Mouse (Mus musculus): Measurements from ENCODE around the gene Mob3a. TPM values are rescaled to one million over a fixed set of nuclear protein-coding genes. Genes with fewer than 3 reads are reported as not detected.
"Not testable (repeated sequence)": the region's sequence is repeated elsewhere in the genome, so short reads cannot be mapped to it uniquely, and the experiment has no call there.

Mob3a gene
- polyA plus RNA-seq, 1 experiment from 2014 or later: 31.6 TPM

DNA sequence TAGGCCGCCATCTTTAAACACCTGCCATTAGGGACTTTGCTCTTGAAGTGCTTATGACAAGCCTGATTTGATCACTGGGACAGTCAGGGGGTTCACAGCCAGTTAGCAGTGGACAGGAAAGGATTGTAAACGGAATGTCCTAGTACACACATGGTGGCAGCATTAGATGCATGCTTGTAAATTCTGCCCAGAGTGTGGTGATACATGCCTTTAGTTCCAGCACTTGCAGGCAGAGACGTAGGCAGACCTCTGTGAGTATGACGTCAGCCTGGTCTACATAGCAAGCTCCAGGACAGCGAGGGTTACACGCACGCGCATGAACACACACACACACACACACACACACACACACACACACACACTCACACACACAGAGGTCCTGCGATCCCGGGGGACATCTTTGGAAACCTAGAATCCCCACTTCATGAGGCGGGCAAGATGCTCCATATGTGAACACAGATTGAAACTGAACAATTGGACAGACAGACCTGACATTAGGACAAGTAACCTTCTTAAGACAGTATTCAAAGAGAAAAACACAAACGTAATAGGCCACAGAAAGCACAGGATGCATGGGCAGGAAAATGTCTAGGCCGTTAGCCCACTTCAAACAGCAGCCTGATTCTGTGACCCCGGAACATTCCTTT, 43.5 kb downstream of the Mob3a start:
- H3K9me3 ChIP-seq (replicated peaks): no peaks in the 10 kb centered on the region
- no peaks in the 10 kb centered on the region for H3K36me3 ChIP-seq
- H3K27me3 ChIP-seq: no peaks in the 10 kb centered on the region
- no peak overlapping the region for H3K9ac ChIP-seq
- 84% methylated on average over 14 of the region's 14 CpGs for WGBS (ENCODE audit: insufficient replicate concordance)
- ATAC-seq (ENCODE audit: low read depth) (no peak), DNase-seq (no peak)
- H3K4me3 ChIP-seq (replicated peaks): no peak overlapping the region
- peaks cover 66% of the 10 kb centered on the region for H3K4me1 ChIP-seq (replicated peaks)
- H3K4me2 ChIP-seq: 0 out of 2 replicates have a peak overlapping the region, but pooled peaks have one; percentile 50
- peak overlapping the region; percentile 88 for H3K27ac ChIP-seq

DNA sequence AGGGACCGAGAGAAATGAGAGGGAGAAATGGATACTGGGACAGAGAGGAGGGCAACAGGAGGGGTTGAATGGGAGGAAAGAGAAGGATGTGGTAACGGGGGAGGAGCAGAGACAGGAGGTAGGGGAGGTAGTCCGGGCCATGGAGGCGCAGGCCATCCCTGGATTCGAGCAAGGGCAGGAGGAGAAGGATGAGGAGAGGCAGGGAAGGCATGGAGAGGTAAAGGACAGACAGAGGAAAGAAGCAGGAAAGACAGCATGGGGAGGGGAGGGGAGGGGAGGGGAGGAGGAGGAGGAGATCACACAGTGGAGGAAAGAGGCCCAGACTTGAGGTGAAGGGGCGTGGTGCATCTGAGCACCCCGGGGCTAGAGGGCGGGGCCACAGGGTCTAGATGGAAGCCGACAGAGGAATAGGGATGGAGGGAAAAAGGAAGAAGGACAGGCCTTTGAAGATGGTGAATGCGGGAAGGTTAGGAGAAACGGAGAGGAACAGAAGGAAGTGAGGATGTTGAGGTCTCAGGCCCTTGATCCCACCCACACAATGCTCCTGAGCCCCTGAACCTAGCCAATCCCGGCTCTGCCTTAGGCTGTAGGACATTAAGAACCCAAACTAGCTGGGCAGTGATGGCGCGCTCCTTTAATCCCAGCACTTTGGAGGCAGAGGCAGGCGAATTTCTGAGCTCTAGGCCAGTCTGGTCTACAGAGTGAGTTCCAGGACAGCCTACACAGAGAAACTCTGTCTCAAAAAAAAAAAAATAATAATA, 44.7 kb downstream of the Mob3a start, which contains the start of gene Btbd2:
Gene Btbd2, minus strand, starts transcription at position 209 of the 761 bp plus-strand sequence.
- ATAC-seq (ENCODE audit: low read depth): peak; percentile 61
- DNase-seq: peak; percentile 67
- WGBS (ENCODE audit: insufficient replicate concordance): 33% methylated on average over 15 of the region's 15 CpGs
- peak within 1 kb of the TSS; percentile 88 for H3K27ac ChIP-seq
- peak within 1 kb of the TSS; percentile 95 for H3K9ac ChIP-seq
- H3K4me2 ChIP-seq: peak within 1 kb of the TSS; percentile 93
- H3K36me3 ChIP-seq: no peaks in the 10 kb centered on the region
- H3K9me3 ChIP-seq (replicated peaks): no peaks in the 10 kb centered on the region
- no peaks in the 10 kb centered on the region for H3K27me3 ChIP-seq
- H3K4me3 ChIP-seq (replicated peaks): peak within 1 kb of the TSS; percentile 87
- H3K4me1 ChIP-seq (replicated peaks): peaks cover 61% of the 10 kb centered on the region

DNA sequence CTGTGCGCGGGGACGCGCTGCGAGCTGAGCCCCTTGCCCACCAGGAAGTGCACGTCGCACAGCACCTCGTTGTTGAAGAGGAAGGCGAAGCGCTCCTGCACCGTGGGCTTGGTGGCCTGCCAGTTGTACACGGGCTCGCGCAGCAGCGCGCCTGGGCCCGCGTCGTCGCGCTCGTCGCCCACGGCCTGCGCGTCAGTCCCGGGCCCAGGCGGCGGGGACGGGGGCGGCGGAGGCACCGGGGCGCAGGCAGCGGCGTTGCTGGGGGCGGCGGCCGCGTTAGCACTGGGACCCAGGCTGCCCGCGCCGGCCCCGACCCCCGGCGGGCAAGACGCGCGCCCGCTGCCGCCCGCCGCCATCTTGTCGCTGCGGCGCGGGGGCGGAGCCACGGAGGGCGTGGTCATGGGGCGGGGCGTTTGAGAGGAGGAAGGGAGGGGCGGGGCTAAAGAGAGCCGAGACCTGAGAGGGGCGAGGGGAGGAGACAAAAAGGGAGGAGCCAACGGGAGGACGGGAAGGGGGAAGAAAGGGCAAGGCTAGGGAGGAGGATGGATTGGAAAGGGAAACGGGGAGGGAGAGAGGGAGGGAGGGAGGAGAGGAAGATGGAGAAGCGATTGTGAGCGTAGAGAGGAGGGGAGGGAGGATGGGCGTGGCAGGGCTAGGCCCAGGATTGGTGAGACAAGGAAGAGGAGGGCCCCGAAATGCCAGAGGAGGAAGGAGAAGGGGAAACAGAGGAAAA, 45.5 kb downstream of the Mob3a start:
- peak; percentile 93 for DNase-seq
- peak overlapping the region; percentile 93 for H3K4me2 ChIP-seq
- WGBS (ENCODE audit: insufficient replicate concordance): under 1% methylated on average over 67 of the region's 72 CpGs
- peaks cover 59% of the 10 kb centered on the region for H3K4me1 ChIP-seq (replicated peaks)
- peak overlapping the region; percentile 88 for H3K27ac ChIP-seq
- no peaks in the 10 kb centered on the region for H3K9me3 ChIP-seq (replicated peaks)
- peak overlapping the region; percentile 95 for H3K9ac ChIP-seq
- ATAC-seq (ENCODE audit: low read depth): peak; percentile 66
- peak overlapping the region; percentile 87 for H3K4me3 ChIP-seq (replicated peaks)
- H3K36me3 ChIP-seq: no peaks in the 10 kb centered on the region
- no peaks in the 10 kb centered on the region for H3K27me3 ChIP-seq

GRCm38 (mm10) chr10:80655406-80656129, 46.2 kb downstream of the Mob3a start:
- ATAC-seq (ENCODE audit: low read depth): peak; percentile 24
- peak overlapping the region; percentile 88 for H3K27ac ChIP-seq
- H3K9me3 ChIP-seq (replicated peaks): no peaks in the 10 kb centered on the region
- no peaks in the 10 kb centered on the region for H3K36me3 ChIP-seq
- no peak for DNase-seq
- WGBS (ENCODE audit: insufficient replicate concordance): 4% methylated on average over 12 of the region's 12 CpGs
- peak overlapping the region; percentile 95 for H3K9ac ChIP-seq
- H3K4me1 ChIP-seq (replicated peaks): peaks cover 55% of the 10 kb centered on the region
- no peaks in the 10 kb centered on the region for H3K27me3 ChIP-seq
- peak overlapping the region; percentile 93 for H3K4me2 ChIP-seq
- H3K4me3 ChIP-seq (replicated peaks): peak overlapping the region; percentile 87

- Histone ChIP-seq H3K9me3 (replicated peaks) (no peaks in the 10 kb centered on the region), H3K4me2 (peak overlapping the region; percentile 93), H3K9ac (0 out of 2 replicates have a peak overlapping the region, but pooled peaks have one; percentile 95), H3K27me3 (no peaks in the 10 kb centered on the region), H3K4me1 (replicated peaks) (peaks cover 55% of the 10 kb centered on the region), H3K4me3 (replicated peaks) (peak overlapping the region; percentile 87; the same call in 1 of the 2 replicates), H3K27ac (no peak overlapping the region; the same call in 1 of the 2 replicates), H3K36me3 (no peaks in the 10 kb centered on the region)
- ATAC-seq (ENCODE audit: low read depth): no peak
- 83% methylated on average over 6 of the region's 6 CpGs for WGBS (ENCODE audit: insufficient replicate concordance)
- DNase-seq: no peak
These were observed 46.9 kb downstream of the Mob3a start for GRCm38 (mm10) chr10:80654866-80655265.

GRCm38 (mm10) chr10:80653156-80653720, 48.5 kb downstream of the Mob3a start:
- Histone ChIP-seq H3K27me3 (no peaks in the 10 kb centered on the region), H3K4me3 (replicated peaks) (no peak overlapping the region), H3K9me3 (replicated peaks) (no peaks in the 10 kb centered on the region), H3K27ac (no peak overlapping the region), H3K9ac (no peak overlapping the region), H3K36me3 (no peaks in the 10 kb centered on the region), H3K4me1 (replicated peaks) (peaks cover 49% of the 10 kb centered on the region), H3K4me2 (no peak overlapping the region)
- ATAC-seq (ENCODE audit: low read depth) (no peak), DNase-seq (no peak)
- whole genome bisulfite sequencing (ENCODE audit: insufficient replicate concordance): 72% methylated on average over 6 of the region's 6 CpGs

DNA sequence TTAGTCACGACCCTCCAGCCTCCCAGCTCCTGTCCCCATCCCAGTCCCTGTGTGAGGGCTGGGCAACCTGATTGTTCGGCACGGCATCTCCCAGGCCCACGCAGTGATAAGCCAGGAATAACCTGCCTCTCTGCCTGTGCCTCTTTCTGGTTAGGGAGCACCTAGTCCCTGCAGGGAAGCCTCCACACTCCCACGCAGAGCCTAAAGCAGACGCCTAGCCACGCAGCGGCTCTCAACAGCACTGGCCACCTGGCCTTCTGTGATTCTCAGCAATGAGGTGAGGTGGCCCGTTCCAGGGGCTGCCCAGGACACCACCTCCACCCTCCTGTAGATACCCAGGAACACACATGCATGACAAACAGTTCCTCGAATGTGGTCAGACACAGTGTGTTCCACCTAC, 51.4 kb downstream of the Mob3a start:
- H3K27ac ChIP-seq: no peak overlapping the region
- DNase-seq: no peak
- no peak overlapping the region for H3K4me3 ChIP-seq (replicated peaks)
- H3K4me2 ChIP-seq: no peak overlapping the region
- no peaks in the 10 kb centered on the region for H3K9me3 ChIP-seq (replicated peaks)
- WGBS (ENCODE audit: insufficient replicate concordance): 79% methylated on average over 10 of the region's 10 CpGs
- H3K4me1 ChIP-seq (replicated peaks): peaks cover 24% of the 10 kb centered on the region
- H3K27me3 ChIP-seq: no peaks in the 10 kb centered on the region
- no peak for ATAC-seq (ENCODE audit: low read depth)
- peaks cover 10% of the 10 kb centered on the region for H3K36me3 ChIP-seq
- H3K9ac ChIP-seq: no peak overlapping the region

DNA sequence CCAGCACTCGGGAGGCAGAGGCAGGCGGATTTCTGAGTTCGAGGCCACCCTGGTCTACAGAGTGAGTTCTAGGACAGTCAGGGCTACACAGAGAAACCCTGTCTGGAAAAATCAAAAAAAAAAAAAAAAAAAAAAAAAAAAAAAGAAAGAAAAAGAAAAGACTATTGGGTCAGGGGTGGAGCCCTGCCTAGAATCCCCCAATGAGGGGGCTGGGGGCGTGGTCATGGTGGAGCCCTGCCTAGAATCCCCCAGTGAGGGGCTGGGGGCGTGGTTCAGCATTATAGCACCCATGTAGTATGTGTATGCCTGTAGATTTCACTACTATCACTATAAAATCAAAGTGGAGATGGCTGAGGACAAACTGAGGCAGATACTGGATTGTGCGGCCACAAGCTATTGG, 51.9 kb downstream of the Mob3a start:
- not testable (repeated sequence) for H3K27ac ChIP-seq; H3K4me2 ChIP-seq; H3K27me3 ChIP-seq; H3K4me3 ChIP-seq (replicated peaks); ATAC-seq (ENCODE audit: low read depth); DNase-seq; H3K9ac ChIP-seq; H3K9me3 ChIP-seq (replicated peaks)
- H3K4me1 ChIP-seq (replicated peaks): peaks cover 19% of the 10 kb centered on the region
- WGBS (ENCODE audit: insufficient replicate concordance): 78% methylated on average over 6 of the region's 6 CpGs
- peaks cover 14% of the 10 kb centered on the region for H3K36me3 ChIP-seq

GRCm38 (mm10) chr10:80646936-80647335, 54.8 kb downstream of the Mob3a start:
- Histone ChIP-seq H3K9me3 (replicated peaks) (no peaks in the 10 kb centered on the region), H3K27ac (no peak overlapping the region), H3K4me3 (replicated peaks) (no peak overlapping the region), H3K9ac (no peak overlapping the region), H3K36me3 (peaks cover 41% of the 10 kb centered on the region), H3K4me1 (replicated peaks) (0 out of 2 replicates have a peak, but pooled peaks cover 3% of the 10 kb centered on the region), H3K27me3 (no peaks in the 10 kb centered on the region), H3K4me2 (no peak overlapping the region)
- no peak for ATAC-seq (ENCODE audit: low read depth)
- DNase-seq: no peak
- WGBS (ENCODE audit: insufficient replicate concordance): 81% methylated on average over 10 of the region's 10 CpGs

GRCm38 (mm10) chr10:80635345-80635744, 66.4 kb downstream of the Mob3a start:
- no peak for DNase-seq
- Histone ChIP-seq H3K36me3 (peaks cover 72% of the 10 kb centered on the region), H3K4me3 (replicated peaks) (no peak overlapping the region), H3K4me1 (replicated peaks) (peaks cover 26% of the 10 kb centered on the region), H3K27ac (peak overlapping the region; percentile 40), H3K9me3 (replicated peaks) (no peaks in the 10 kb centered on the region), H3K9ac (no peak overlapping the region), H3K4me2 (no peak overlapping the region), H3K27me3 (no peaks in the 10 kb centered on the region)
- WGBS (ENCODE audit: insufficient replicate concordance): 67% methylated on average over 6 of the region's 6 CpGs
- no peak for ATAC-seq (ENCODE audit: low read depth)
